Mouse (Mus musculus): ENCODE results near the gene Gulp1.

DNA sequence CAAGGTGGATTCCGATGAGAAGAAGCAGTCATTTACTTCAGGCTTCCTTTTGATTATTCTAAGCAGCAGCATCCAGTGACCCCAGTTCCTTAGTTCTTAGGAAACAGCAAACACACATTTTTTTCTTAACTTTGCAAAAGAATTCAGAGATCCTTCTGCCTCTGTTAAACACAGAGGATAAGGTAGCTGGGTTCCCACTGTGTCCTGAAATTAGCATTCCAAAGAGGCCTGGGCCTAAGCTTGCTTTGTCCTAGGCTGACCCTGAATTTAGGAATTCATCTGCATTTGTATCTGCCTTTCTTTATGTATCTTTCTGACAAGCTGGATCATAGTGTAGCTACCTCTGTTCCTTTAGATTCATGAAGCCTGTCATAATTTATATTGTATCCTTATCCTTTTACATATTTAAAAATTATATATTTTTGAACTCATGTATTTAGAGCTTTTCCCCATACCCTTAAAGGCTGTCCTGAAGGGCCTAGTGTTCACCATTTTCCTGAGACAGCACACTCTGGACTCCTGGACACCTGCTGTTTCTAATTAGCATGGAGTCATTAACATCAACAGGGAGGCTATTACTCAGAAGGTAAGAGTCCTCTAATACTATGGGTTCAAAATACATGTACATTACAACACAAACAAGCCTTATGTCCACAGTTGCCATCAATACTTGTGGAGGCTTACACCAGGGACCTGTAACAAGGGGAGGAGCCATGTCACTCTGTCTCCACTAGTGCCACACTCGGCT is 62.2 kb downstream of the Gulp1 start:
- TF ChIP-seq POLR2A (IDR thresholded peaks at IDR 0.05; ENCODE audit: borderline replicate concordance, extremely low read depth, low read depth, low read length): no peak
- no peak for TF ChIP-seq CTCF (IDR thresholded peaks at IDR 0.05; ENCODE audit: insufficient read depth, low read length)

Measured in lung, adult 2 months (tissue).